Mouse (Mus musculus): Measurements from ENCODE around the gene Mettl3. TPM values are rescaled to one million over a fixed set of nuclear protein-coding genes. Genes with fewer than 3 reads are reported as not detected.

Gene Mettl3
- 40.9 and 46.6 TPM in 2 replicates for polyA plus RNA-seq (2014; fragmentation: Nextera tagmentation; extraction: Ambion mirVana)

GRCm38 (mm10) chr14:52304644-52305271, at the start of gene Mettl3:
TSS of gene Mettl3 (minus strand) at chr14:52305128.
- TF ChIP-seq CTCF (IDR thresholded peaks at IDR 0.05; ENCODE audit: low read depth): no peak
- ATAC-seq (ENCODE audit: insufficient read depth) (peak; percentile 97), DNase-seq (peak; percentile 98)
- Histone ChIP-seq H3K9me3 (ENCODE audit: low read depth, low read length) (no peaks in the 10 kb centered on the region), H3K9ac (peak within 1 kb of the TSS; percentile 66), H3K4me3 (ENCODE audit: low read depth, low read length) (peak within 1 kb of the TSS; percentile 64), H3K4me2 (peak within 1 kb of the TSS; percentile 76), H3K27me3 (ENCODE audit: insufficient read depth, low read length) (no peaks in the 10 kb centered on the region), H3K36me3 (ENCODE audit: insufficient read depth) (peaks cover 12% of the 10 kb centered on the region), H3K27ac (ENCODE audit: low read depth) (peak within 1 kb of the TSS; percentile 95), H3K4me1 (ENCODE audit: insufficient read depth) (peaks cover 4% of the 10 kb centered on the region; the same call in 1 of the 2 replicates)
- under 1% methylated on average over 46 of the region's 46 CpGs for WGBS

GRCm38 (mm10) chr14:52339512-52339852, 34.6 kb upstream of the Mettl3 start:
- H3K4me3 ChIP-seq (ENCODE audit: low read depth, low read length): no peak overlapping the region
- no peak for TF ChIP-seq CTCF (IDR thresholded peaks at IDR 0.05; ENCODE audit: low read depth)
- H3K9me3 ChIP-seq (ENCODE audit: low read depth, low read length): peaks cover 3% of the 10 kb centered on the region; the same call in 1 of the 2 replicates
- no peak overlapping the region for H3K4me2 ChIP-seq
- ATAC-seq (ENCODE audit: insufficient read depth): no peak
- peaks cover 3% of the 10 kb centered on the region for H3K27me3 ChIP-seq (ENCODE audit: insufficient read depth, low read length)
- DNase-seq: no peak
- H3K9ac ChIP-seq: no peak overlapping the region
- no peaks in the 10 kb centered on the region for H3K36me3 ChIP-seq (ENCODE audit: insufficient read depth)
- no peaks in the 10 kb centered on the region for H3K4me1 ChIP-seq (ENCODE audit: insufficient read depth)
- no peak overlapping the region for H3K27ac ChIP-seq (ENCODE audit: low read depth)
- 71% methylated on average over 6 of the region's 6 CpGs for WGBS

- H3K27me3 ChIP-seq (ENCODE audit: insufficient read depth, low read length): peaks cover 3% of the 10 kb centered on the region
- peak; percentile 88 for TF ChIP-seq CTCF (IDR thresholded peaks at IDR 0.05; ENCODE audit: low read depth)
- H3K9ac ChIP-seq: no peak overlapping the region
- peak overlapping the region; percentile 36; the same call in 1 of the 2 replicates for H3K4me2 ChIP-seq
- no peaks in the 10 kb centered on the region for H3K4me1 ChIP-seq (ENCODE audit: insufficient read depth)
- no peaks in the 10 kb centered on the region for H3K36me3 ChIP-seq (ENCODE audit: insufficient read depth)
- WGBS: 22% methylated on average over 21 of the region's 21 CpGs
- H3K27ac ChIP-seq (ENCODE audit: low read depth): no peak overlapping the region
- ATAC-seq (ENCODE audit: insufficient read depth): no peak; the same call in 1 of the 2 replicates
- H3K4me3 ChIP-seq (ENCODE audit: low read depth, low read length): no peak overlapping the region
- no peaks in the 10 kb centered on the region for H3K9me3 ChIP-seq (ENCODE audit: low read depth, low read length)
- DNase-seq: peak; percentile 93
These were observed 34.0 kb upstream of the Mettl3 start for GRCm38 (mm10) chr14:52338751-52339511.

- Histone ChIP-seq H3K9me3 (ENCODE audit: low read depth, low read length) (no peaks in the 10 kb centered on the region), H3K36me3 (ENCODE audit: insufficient read depth) (no peaks in the 10 kb centered on the region), H3K27me3 (ENCODE audit: insufficient read depth, low read length) (peaks cover 28% of the 10 kb centered on the region), H3K4me3 (ENCODE audit: low read depth, low read length) (no peak overlapping the region), H3K4me2 (no peak overlapping the region), H3K9ac (no peak overlapping the region), H3K4me1 (ENCODE audit: insufficient read depth) (no peaks in the 10 kb centered on the region), H3K27ac (ENCODE audit: low read depth) (no peak overlapping the region)
- TF ChIP-seq CTCF (IDR thresholded peaks at IDR 0.05; ENCODE audit: low read depth): no peak
- no peak for ATAC-seq (ENCODE audit: insufficient read depth)
- no peak for DNase-seq
- 79% methylated on average over 3 of the region's 3 CpGs for WGBS
These were observed 27.2 kb upstream of the Mettl3 start for GRCm38 (mm10) chr14:52332171-52332570.

- no peaks in the 10 kb centered on the region for H3K9me3 ChIP-seq (ENCODE audit: low read depth, low read length)
- ATAC-seq (ENCODE audit: insufficient read depth): no peak
- no peak for TF ChIP-seq CTCF (IDR thresholded peaks at IDR 0.05; ENCODE audit: low read depth)
- no peaks in the 10 kb centered on the region for H3K4me1 ChIP-seq (ENCODE audit: insufficient read depth)
- no peak overlapping the region for H3K27ac ChIP-seq (ENCODE audit: low read depth)
- no peaks in the 10 kb centered on the region for H3K36me3 ChIP-seq (ENCODE audit: insufficient read depth)
- H3K4me2 ChIP-seq: no peak overlapping the region
- WGBS: 34% methylated on average over 4 of the region's 4 CpGs
- H3K9ac ChIP-seq: no peak overlapping the region
- H3K27me3 ChIP-seq (ENCODE audit: insufficient read depth, low read length): peaks cover 37% of the 10 kb centered on the region
- DNase-seq: no peak
- H3K4me3 ChIP-seq (ENCODE audit: low read depth, low read length): no peak overlapping the region
These were observed 26.3 kb upstream of the Mettl3 start for GRCm38 (mm10) chr14:52331069-52331750.

GRCm38 (mm10) chr14:52327910-52328812, 23.2 kb upstream of the Mettl3 start, which contains the start of gene Sall2:
TSS of gene Sall2 (minus strand) at chr14:52328762.
- Histone ChIP-seq H3K9ac (peak within 1 kb of the TSS; percentile 42), H3K36me3 (ENCODE audit: insufficient read depth) (no peaks in the 10 kb centered on the region), H3K4me1 (ENCODE audit: insufficient read depth) (no peaks in the 10 kb centered on the region), H3K9me3 (ENCODE audit: low read depth, low read length) (no peaks in the 10 kb centered on the region), H3K27me3 (ENCODE audit: insufficient read depth, low read length) (peaks cover 37% of the 10 kb centered on the region), H3K27ac (ENCODE audit: low read depth) (no peak within 1 kb of the TSS), H3K4me2 (peak within 1 kb of the TSS; percentile 72), H3K4me3 (ENCODE audit: low read depth, low read length) (peak within 1 kb of the TSS; percentile 39)
- ATAC-seq (ENCODE audit: insufficient read depth) (no peak; the same call in 1 of the 2 replicates), DNase-seq (no peak)
- TF ChIP-seq CTCF (IDR thresholded peaks at IDR 0.05; ENCODE audit: low read depth): no peak
- WGBS: 2% methylated on average over 26 of the region's 26 CpGs

Measured in lung, embryonic 14.5 days (tissue).